Mouse (Mus musculus) ES-E14 (cell line): ENCODE results near the gene Ppt2. TPM values are rescaled to one million over a fixed set of nuclear protein-coding genes. Genes with fewer than 3 reads are reported as not detected.

Source experiments
- DNase-seq: peaks from one replicate; pipeline ENCODE4 v3.0.0-alpha.2; 2013; ENCODE audit warnings: low read depth, low spot score
- H3K27ac ChIP-seq: 2 replicates; pipeline ENCODE4 v1.5.1; 2012; ENCODE audit warnings: low read depth, mild to moderate bottlenecking, low read length, moderate library complexity, mixed read lengths; ENCODE audit not compliant: poor library complexity, insufficient read depth, severe bottlenecking
- H3K36me3 ChIP-seq: 2 replicates; pipeline ENCODE4 v1.6.1; 2012; ENCODE audit warnings: mild to moderate bottlenecking, low read length, moderate library complexity, mixed read lengths; ENCODE audit not compliant: control insufficient read depth, poor library complexity, insufficient read depth, severe bottlenecking
- H3K4me1 ChIP-seq, 2 experiments: fragments of 150-350 bp in 1 of 2; sonication (generic) in 1 of 2; 2 replicates each; pipeline ENCODE4 v1.6.1; 2012; ENCODE audit warnings: low read length in 2 of 2, mild to moderate bottlenecking in 1 of 2, mixed read lengths in 1 of 2; ENCODE audit not compliant: control insufficient read depth in 2 of 2, insufficient read depth in 2 of 2, poor library complexity in 1 of 2
- H3K4me3 ChIP-seq, 2 experiments: fragments of 150-350 bp in 1 of 2; sonication (generic) in 1 of 2; 2 replicates each; pipeline ENCODE4 v1.5.1; 2012; ENCODE audit warnings: low read length in 2 of 2, low read depth in 1 of 2, mild to moderate bottlenecking in 1 of 2, mixed read lengths in 1 of 2; ENCODE audit not compliant: insufficient read depth in 1 of 2, poor library complexity in 1 of 2, severe bottlenecking in 1 of 2
- H3K9ac ChIP-seq: 2 replicates; pipeline ENCODE4 v1.6.1; 2012; ENCODE audit warnings: low read depth, mild to moderate bottlenecking, low read length, mixed read lengths; ENCODE audit not compliant: poor library complexity, insufficient read depth, severe bottlenecking
- H3K9me3 ChIP-seq: fragments of 150-350 bp; sonication (generic); 2 replicates; pipeline ENCODE4 v1.6.1; 2012; ENCODE audit warnings: low read depth, mild to moderate bottlenecking, low read length; ENCODE audit not compliant: control insufficient read depth, insufficient read depth
- CHD2 ChIP-seq: IDR thresholded peaks from 2 replicates; pipeline ENCODE4 v1.6.1; 2014; ENCODE audit warnings: mild to moderate bottlenecking, low read depth, low read length, inconsistent platforms
- HCFC1 ChIP-seq: IDR thresholded peaks from 2 replicates; pipeline ENCODE4 v1.6.1; 2012; ENCODE audit warnings: low read length, inconsistent platforms, borderline replicate concordance; ENCODE audit not compliant: insufficient read depth
- MAFK ChIP-seq: IDR thresholded peaks from 2 replicates; pipeline ENCODE4 v1.6.1; 2014; ENCODE audit warnings: mild to moderate bottlenecking, low read depth, low read length, inconsistent platforms; ENCODE audit not compliant: insufficient read depth
- ZC3H11A ChIP-seq: IDR thresholded peaks from 2 replicates; pipeline ENCODE4 v1.6.1; 2012; ENCODE audit warnings: low read depth, mild to moderate bottlenecking, inconsistent platforms, low read length, borderline replicate concordance
- ZNF384 ChIP-seq: IDR thresholded peaks from 2 replicates; pipeline ENCODE4 v1.6.1; 2012; ENCODE audit warnings: low read depth, low read length, inconsistent platforms
- in situ Hi-C, 2 experiments: fragments of 600-800 bp; cut with MboI; formaldehyde crosslinking; loops; one replicate each; pipeline ENCODE4 v1.15.1; 2025; ENCODE audit warnings: low sequenced_read_pairs in 2 of 2, inconsistent platforms in 1 of 2; ENCODE audit not compliant: unreplicated experiment in 2 of 2
- total RNA-seq: library from RNA; depleted of rRNA; stranded (reverse); fragments of 300-350 nt; gene quantifications from 2 replicates; pipeline ENCODE4 v1.2.3, GENCODE M21; 2012

Ppt2 gene
- total RNA-seq, 1 experiment = 13.6 TPM

- in situ Hi-C loops = no loop called here
- Histone ChIP-seq H3K36me3 (peaks cover 6% of the 10 kb centered on the region; the same call in 1 of the 2 replicates), H3K4me1 (peaks cover 0 to 8% of the 10 kb centered on the region in 2 experiments; a peak in 1 of 4 replicates), H3K4me3 (peak overlapping the region; percentile 94 to 98), H3K27ac (peak overlapping the region; percentile 73), H3K9ac (peak overlapping the region; percentile 89), H3K9me3 (no peaks in the 10 kb centered on the region)
- peak; percentile 90 for DNase-seq
- TF ChIP-seq MAFK (no peak), CHD2 (peak; percentile 35; the same call in 1 of the 2 replicates)
Observed at GRCm38 (mm10) chr17:34605609-34606008, 22.7 kb downstream of the Ppt2 start.

DNA sequence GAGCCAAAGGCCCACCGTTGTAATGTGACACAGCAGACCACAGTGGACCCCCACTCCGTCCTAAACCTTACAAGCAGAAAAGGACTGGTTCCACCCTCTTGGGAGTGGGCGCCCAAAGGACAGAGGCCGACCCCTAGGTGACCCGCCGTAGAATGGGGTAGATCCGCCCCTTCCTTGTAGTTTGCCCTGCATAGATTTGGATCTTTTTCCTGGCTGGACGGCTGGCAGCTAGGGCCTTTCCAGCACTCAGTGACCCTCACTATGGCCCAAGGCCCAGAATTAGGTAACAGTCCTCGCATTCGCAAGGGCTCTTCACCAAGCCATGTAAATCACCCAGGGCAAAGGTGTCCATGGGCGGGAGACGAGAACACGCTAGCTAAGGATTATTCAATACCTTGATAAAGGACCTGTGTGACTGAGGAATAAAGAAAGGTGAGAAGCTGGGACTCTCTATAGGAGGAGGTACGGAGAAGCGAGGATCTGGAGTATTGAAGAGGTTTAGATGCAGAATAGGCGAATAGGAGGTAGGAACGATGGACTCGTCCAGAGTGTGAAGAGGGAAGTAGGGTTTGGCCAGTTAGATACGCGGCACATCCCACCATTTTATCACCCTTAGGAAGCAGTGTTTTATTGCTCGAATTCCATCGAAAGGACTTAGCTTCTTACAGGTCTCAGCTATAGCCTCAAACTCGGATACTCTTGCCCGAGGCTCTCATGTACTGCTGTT, 23.6 kb downstream of the Ppt2 start:
- H3K9ac ChIP-seq = peak overlapping the region; percentile 81
- in situ Hi-C loops = no loop called here
- peaks cover 12% of the 10 kb centered on the region for H3K36me3 ChIP-seq
- peak overlapping the region; percentile 94 to 98 for H3K4me3 ChIP-seq
- peaks cover 0 to 8% of the 10 kb centered on the region in 2 experiments; a peak in 1 of 4 replicates for H3K4me1 ChIP-seq
- DNase-seq = no peak
- H3K9me3 ChIP-seq = no peaks in the 10 kb centered on the region
- H3K27ac ChIP-seq = peak overlapping the region; percentile 51
- no peak for TF ChIP-seq ZNF384
- no peak for TF ChIP-seq ZC3H11A
- TF ChIP-seq CHD2 = no peak
- TF ChIP-seq HCFC1 = no peak
- TF ChIP-seq MAFK = no peak

DNA sequence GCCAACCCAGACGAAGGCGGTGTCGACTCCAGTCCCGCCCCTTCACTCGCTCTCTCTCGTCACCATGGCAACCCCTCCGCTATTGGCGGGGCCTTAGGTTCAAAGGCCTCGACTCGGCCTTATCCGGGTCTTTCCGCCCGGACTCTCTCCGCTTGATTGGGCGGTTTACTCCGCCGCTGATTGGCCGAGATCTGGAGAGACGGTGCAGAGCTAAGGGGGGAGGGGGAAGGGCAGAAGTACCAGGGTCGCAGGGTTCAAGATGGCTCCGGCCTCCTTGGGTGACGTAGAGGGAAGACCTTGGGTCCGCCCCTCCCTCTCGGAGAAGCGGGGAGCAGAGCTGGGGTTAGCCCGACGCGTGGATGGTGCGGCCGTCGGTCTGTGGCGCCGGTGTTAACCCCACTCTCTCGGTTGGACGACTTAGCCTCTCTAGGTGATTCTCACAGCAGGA, 24.2 kb downstream of the Ppt2 start, which contains the start of gene Agpat1:
TSS of gene Agpat1 (plus strand) at position 202 of the 448 bp plus-strand sequence.
- H3K4me1 ChIP-seq = peaks cover 0 to 10% of the 10 kb centered on the region in 2 experiments; a peak in 1 of 4 replicates
- TF ChIP-seq ZNF384 (no peak), HCFC1 (peak; percentile 43; the same call in 1 of the 2 replicates)
- in situ Hi-C loops = no loop called here
- peak; percentile 99 for DNase-seq
- H3K9me3 ChIP-seq = no peaks in the 10 kb centered on the region
- peaks cover 12% of the 10 kb centered on the region for H3K36me3 ChIP-seq
- H3K27ac ChIP-seq = peak within 1 kb of the TSS; percentile 51
- peak within 1 kb of the TSS; percentile 81 for H3K9ac ChIP-seq
- peak within 1 kb of the TSS; percentile 94 to 98 for H3K4me3 ChIP-seq

GRCm38 (mm10) chr17:34603375-34604060, 24.8 kb downstream of the Ppt2 start, which contains the start of gene Rnf5:
Gene Rnf5 (minus strand): TSS chr17:34603690.
- peak; percentile 100 for DNase-seq

More at GRCm38 (mm10) chr17:34603375-34604060, 24.8 kb downstream of the Ppt2 start, which contains the start of gene Rnf5:
- H3K9me3 ChIP-seq = no peaks in the 10 kb centered on the region
- in situ Hi-C loops = no loop called here
- TF ChIP-seq CHD2 (peak; percentile 99), MAFK (no peak), HCFC1 (0 out of 2 replicates have a peak, but pooled peaks have one; percentile 35), ZC3H11A (no peak), ZNF384 (peak; percentile 95)
- H3K27ac ChIP-seq = peak within 1 kb of the TSS; percentile 40
- peak within 1 kb of the TSS; percentile 94 to 98 for H3K4me3 ChIP-seq
- H3K36me3 ChIP-seq = peaks cover 12% of the 10 kb centered on the region
- peak within 1 kb of the TSS; percentile 81 for H3K9ac ChIP-seq
- H3K4me1 ChIP-seq = peaks cover 0 to 10% of the 10 kb centered on the region in 2 experiments; a peak in 1 of 4 replicates
